Mouse (Mus musculus): Measurements from ENCODE around the gene Ubxn10.
A peak's percentile ranks its signal among the peaks of the same experiment; 100 is the strongest.

Gene Ubxn10

GRCm38 (mm10) chr4:138700184-138700982, 36.6 kb downstream of the Ubxn10 start:
- peak; percentile 68 to 69 for DNase-seq

GRCm38 (mm10) chr4:138698296-138698695, 38.7 kb downstream of the Ubxn10 start:
- peak; percentile 49 to 78 for DNase-seq

GRCm38 (mm10) chr4:138697166-138697860, 39.7 kb downstream of the Ubxn10 start:
- no peak for DNase-seq

GRCm38 (mm10) chr4:138696720-138697119, 40.2 kb downstream of the Ubxn10 start:
- DNase-seq = peak; percentile 43 to 49

- no peak for DNase-seq
These were observed 43.8 kb downstream of the Ubxn10 start for GRCm38 (mm10) chr4:138693043-138693692.

- no peak for DNase-seq
These were observed 45.4 kb downstream of the Ubxn10 start for GRCm38 (mm10) chr4:138691443-138692181.

- peak in 1 of 2 experiments; percentile 24 for DNase-seq
These were observed 46.4 kb downstream of the Ubxn10 start for GRCm38 (mm10) chr4:138690561-138690960.

GRCm38 (mm10) chr4:138689094-138689512, 47.9 kb downstream of the Ubxn10 start:
- no peak for DNase-seq

- no peak for DNase-seq
These were observed 51.2 kb downstream of the Ubxn10 start for GRCm38 (mm10) chr4:138685813-138686212.

- DNase-seq = no peak
These were observed 54.2 kb downstream of the Ubxn10 start for GRCm38 (mm10) chr4:138682760-138683159.

- DNase-seq = no peak
These were observed 56.8 kb downstream of the Ubxn10 start for GRCm38 (mm10) chr4:138680124-138680523.

- no peak for DNase-seq
These were observed 59.4 kb downstream of the Ubxn10 start for GRCm38 (mm10) chr4:138677579-138677978.

GRCm38 (mm10) chr4:138676480-138676879, 60.5 kb downstream of the Ubxn10 start:
- DNase-seq = peak in 1 of 2 experiments; percentile 46

GRCm38 (mm10) chr4:138672160-138672559, 64.8 kb downstream of the Ubxn10 start:
- DNase-seq = no peak

GRCm38 (mm10) chr4:138670093-138670889, 66.7 kb downstream of the Ubxn10 start:
- no peak for DNase-seq

GRCm38 (mm10) chr4:138666521-138666920, 70.4 kb downstream of the Ubxn10 start:
- DNase-seq = no peak

- DNase-seq = no peak
These were observed 76.9 kb downstream of the Ubxn10 start for GRCm38 (mm10) chr4:138659936-138660602.
